Mouse (Mus musculus): Measurements from ENCODE around the gene Myof.

DNA sequence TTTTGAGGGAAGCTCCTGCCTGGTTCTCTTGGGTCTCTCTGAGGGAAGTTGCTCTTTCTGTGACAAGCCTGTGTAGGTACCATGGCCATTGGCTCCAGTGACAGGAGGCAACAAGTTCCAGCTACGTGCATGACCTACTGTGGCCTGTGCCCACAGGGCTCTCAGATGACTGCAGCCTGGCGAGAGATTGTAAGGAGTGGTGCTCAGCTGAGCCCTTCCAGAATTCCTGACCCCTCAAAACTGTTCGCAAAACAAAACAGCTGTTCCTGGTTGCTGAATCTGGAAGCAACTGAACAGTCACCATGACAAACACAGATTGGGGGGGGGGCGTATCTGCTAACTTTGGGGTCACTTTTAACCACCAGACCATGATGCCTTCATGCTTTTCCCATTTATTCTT lies 129.1 kb downstream of the Myof start:
- no peak for TF ChIP-seq CTCF (IDR thresholded peaks at IDR 0.05; ENCODE audit: control insufficient read depth, insufficient read depth, insufficient replicate concordance, low read depth, low read length)
- no peak for TF ChIP-seq POLR2A (IDR thresholded peaks at IDR 0.05; ENCODE audit: control insufficient read depth, low read depth, low read length)
